Mouse (Mus musculus) brain, embryonic 14.5 days (tissue): ENCODE data around the gene Msh5. TPM values are rescaled to one million over a fixed set of nuclear protein-coding genes. Genes with fewer than 3 reads are reported as not detected.

Source experiments
- DNase-seq: peaks from one replicate; pipeline ENCODE4 v3.0.0-alpha.2; 2011; ENCODE audit warnings: low read depth
- CTCF ChIP-seq: fragments of 200-500 bp; IDR thresholded peaks from 2 replicates; pipeline ENCODE4 v1.5.1; 2012; ENCODE audit warnings: inconsistent platforms, mild to moderate bottlenecking, moderate library complexity, borderline replicate concordance; ENCODE audit not compliant: insufficient read depth, insufficient read length; ENCODE audit errors: extremely low read depth
- POLR2A ChIP-seq: fragments of 200-500 bp; IDR thresholded peaks from 2 replicates; pipeline ENCODE4 v1.6.1; 2012; ENCODE audit warnings: mild to moderate bottlenecking, inconsistent platforms, borderline replicate concordance; ENCODE audit not compliant: poor library complexity, insufficient read depth, insufficient read length, severe bottlenecking; ENCODE audit errors: extremely low read depth
- polyA plus RNA-seq: library from polyadenylated mRNA; depleted of rRNA; stranded (reverse); fragments of >200 nt; gene quantifications from 2 replicates; pipeline ENCODE4 v1.2.3, GENCODE M21; 2012

The Msh5 gene
- polyA plus RNA-seq, 1 experiment: 4.2 TPM

- TF ChIP-seq CTCF (no peak), POLR2A (no peak)
- DNase-seq: no peak
These were observed 14.1 kb downstream of the Msh5 start for GRCm38 (mm10) chr17:35032323-35032870.

DNA sequence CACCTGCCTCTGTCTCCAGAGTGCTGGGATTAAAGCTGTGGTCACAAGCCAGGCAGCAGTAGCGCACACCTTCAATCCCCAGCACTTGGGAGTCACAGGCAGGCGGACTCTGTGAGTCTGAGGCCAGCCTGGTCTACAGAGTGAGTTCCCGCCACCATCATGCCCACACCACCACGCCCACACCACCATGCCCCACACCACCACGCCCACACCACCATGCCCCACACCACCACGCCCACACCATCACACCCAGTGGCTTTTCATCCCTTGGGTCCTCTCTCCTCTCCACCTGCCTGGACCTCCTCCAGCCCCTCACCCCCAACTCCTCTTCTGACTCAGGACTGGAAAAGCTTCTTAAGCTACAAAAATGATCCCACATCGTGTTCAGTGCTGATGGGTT lies 14.7 kb downstream of the Msh5 start:
- TF ChIP-seq POLR2A (no peak), CTCF (no peak)
- no peak for DNase-seq

DNA sequence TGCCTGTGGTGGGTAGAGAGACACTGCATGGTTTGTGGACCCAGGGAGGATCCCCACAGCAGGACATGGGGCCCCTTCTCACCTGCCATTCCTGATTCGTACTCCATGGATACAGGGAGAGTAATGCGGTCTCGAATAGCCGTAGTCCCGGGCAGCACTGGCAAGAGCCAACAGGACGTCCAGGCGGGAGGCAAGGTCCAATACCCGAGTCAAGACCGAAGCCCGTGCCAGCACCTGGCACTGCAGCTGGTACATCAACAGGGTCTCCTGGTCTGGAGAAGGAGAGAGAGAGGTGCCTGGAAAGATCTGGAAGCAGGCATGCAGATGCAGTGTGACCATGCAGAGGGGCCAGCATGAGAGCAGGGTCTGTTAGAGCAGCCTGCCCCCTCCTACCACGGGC lies 15.3 kb downstream of the Msh5 start:
- no peak for TF ChIP-seq CTCF
- no peak for TF ChIP-seq POLR2A

GRCm38 (mm10) chr17:35029691-35030532 lies 16.6 kb downstream of the Msh5 start:
- peak; percentile 45 for DNase-seq
- peak; percentile 58; the same call in 1 of the 2 replicates for TF ChIP-seq CTCF
- TF ChIP-seq POLR2A: no peak

More for the DNA sequence above, 15.3 kb downstream of the Msh5 start:
- no peak for DNase-seq

- no peak for TF ChIP-seq CTCF
- TF ChIP-seq POLR2A: no peak
These were observed 18.2 kb downstream of the Msh5 start for GRCm38 (mm10) chr17:35028315-35028714.

GRCm38 (mm10) chr17:35027277-35028068 lies 19.1 kb downstream of the Msh5 start, which contains the start of gene Sapcd1:
Sapcd1 (minus strand) TSS chr17:35028016.
- peak; percentile 93 for DNase-seq
- no peak for TF ChIP-seq POLR2A

More at GRCm38 (mm10) chr17:35028315-35028714, 18.2 kb downstream of the Msh5 start:
- DNase-seq: peak; percentile 24

- DNase-seq: no peak
- TF ChIP-seq CTCF (no peak), POLR2A (no peak)
These were observed 20.3 kb downstream of the Msh5 start for GRCm38 (mm10) chr17:35026206-35026605.

GRCm38 (mm10) chr17:35024691-35025488 lies 21.7 kb downstream of the Msh5 start:
- DNase-seq: no peak
- TF ChIP-seq POLR2A (no peak), CTCF (no peak)

- no peak for DNase-seq
- no peak for TF ChIP-seq POLR2A
These were observed 22.3 kb downstream of the Msh5 start for GRCm38 (mm10) chr17:35024261-35024660.

- DNase-seq: no peak
- TF ChIP-seq POLR2A (no peak), CTCF (no peak)
These were observed 22.8 kb downstream of the Msh5 start for GRCm38 (mm10) chr17:35023756-35024155.

DNA sequence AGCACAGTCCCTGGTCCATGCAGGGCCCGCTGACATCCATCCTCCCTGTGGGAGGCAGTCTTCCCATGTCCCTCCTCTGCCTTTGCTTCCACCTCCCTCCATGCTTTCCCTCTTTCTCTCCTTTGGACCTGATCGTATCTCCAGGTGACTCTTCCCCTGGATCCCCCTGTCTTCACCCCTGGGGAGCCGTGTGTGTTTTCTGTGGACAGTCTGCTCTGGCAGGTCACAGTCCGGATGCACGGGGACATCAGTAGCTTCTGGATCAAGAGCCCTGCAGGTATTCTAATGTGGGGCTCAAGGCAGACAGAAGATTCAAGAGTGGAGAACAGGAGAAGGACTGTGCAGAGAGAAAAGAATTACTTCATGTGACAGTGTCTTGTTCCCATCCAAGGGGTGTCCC lies 23.3 kb downstream of the Msh5 start:
- TF ChIP-seq POLR2A: no peak
- no peak for TF ChIP-seq CTCF
- no peak for DNase-seq
